Mouse (Mus musculus): ENCODE measurements at regions not wholly inside any gene's neighbourhood (a gene's known extent, or its start where the extent isn't known, plus 50 kb on each side); places are given as distances from the start of the nearest gene placed in this dataset.

DNA sequence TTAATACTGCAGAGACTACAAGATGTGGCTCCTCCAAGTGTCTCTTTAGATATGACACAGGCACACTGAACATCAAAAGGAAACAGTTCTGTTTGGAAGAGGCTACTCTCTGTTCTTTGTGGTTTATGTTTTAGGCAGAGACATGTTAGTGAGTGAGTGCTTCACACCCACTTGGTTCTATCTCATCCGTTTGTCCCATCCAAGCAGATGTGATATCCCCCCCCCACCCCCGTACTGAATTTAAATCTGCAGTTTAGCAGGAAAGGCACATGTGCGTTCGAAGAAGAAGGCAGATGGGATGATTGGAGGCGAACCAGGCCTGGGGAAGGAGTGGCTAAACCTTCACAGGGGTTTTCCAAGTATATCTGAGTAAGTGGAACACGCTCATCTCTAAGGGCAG is 72.0 kb upstream of the Sp4 start:
- no peak for TF ChIP-seq CTCF (IDR thresholded peaks at IDR 0.05; ENCODE audit: low read depth, low read length)
- TF ChIP-seq TAL1 (conservative IDR thresholded peaks at IDR 0.05; ENCODE audit: low read depth, low read length): no peak
- TF ChIP-seq POLR2AphosphoS5 (IDR thresholded peaks at IDR 0.05; ENCODE audit: insufficient replicate concordance, low read depth, low read length): no peak
- TF ChIP-seq GATA1 (IDR thresholded peaks at IDR 0.05; ENCODE audit: borderline replicate concordance, low read length): no peak
